Mouse (Mus musculus) cerebellum, adult 18-20 months (tissue): ENCODE measurements around the gene Cog4.
"Not testable (repeated sequence)": the region's sequence is repeated elsewhere in the genome, so short reads cannot be mapped to it uniquely, and the experiment has no call there.

ENCODE experiments used
- DNase-seq, 2 experiments: peaks; one replicate each; pipeline ENCODE4 v3.0.0; 2021

Cog4 gene

GRCm38 (mm10) chr8:110892913-110893312, 46.5 kb downstream of the Cog4 start:
- DNase-seq = peak; percentile 68 to 83

DNA sequence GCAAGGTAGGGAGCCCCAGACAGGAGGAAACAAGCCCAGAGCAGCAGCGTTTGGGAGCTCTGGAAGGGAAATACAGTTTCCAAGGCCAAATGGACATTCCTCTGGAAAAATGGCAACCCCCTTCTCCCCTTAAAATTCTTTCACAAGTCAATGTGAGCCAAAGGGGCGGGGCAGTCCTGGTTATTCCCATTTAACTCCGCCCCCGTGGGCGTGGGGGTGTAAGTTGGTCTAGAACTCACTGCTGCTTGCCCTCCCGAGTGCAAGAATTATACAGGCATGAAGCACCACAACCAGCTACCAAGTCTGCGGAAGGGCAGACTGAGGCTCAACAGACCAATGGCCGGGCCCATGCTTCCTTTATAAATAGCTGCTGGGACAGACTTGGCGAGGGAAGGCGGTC, 48.5 kb downstream of the Cog4 start:
- no peak for DNase-seq

DNA sequence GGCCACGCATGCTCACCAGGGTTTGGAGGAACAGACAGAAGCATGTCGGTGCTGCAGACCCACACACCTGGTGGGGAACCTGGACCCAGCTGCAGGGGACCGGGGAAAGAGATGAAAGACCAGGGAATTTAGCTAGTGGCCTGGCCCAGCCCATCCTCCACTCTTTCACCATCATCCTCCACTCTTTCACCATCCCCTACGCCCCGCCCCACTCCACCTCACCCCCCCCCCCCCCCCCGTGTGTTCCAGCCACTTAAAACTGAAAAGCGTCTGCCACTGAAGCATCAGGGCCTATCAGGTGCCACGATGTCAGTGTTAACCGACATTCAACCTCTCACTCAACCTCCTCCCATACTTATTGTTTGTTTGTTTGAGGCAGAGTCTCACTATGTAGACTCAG, 48.9 kb downstream of the Cog4 start:
- DNase-seq = no peak

GRCm38 (mm10) chr8:110895812-110896211, 49.4 kb downstream of the Cog4 start:
- no peak for DNase-seq

DNA sequence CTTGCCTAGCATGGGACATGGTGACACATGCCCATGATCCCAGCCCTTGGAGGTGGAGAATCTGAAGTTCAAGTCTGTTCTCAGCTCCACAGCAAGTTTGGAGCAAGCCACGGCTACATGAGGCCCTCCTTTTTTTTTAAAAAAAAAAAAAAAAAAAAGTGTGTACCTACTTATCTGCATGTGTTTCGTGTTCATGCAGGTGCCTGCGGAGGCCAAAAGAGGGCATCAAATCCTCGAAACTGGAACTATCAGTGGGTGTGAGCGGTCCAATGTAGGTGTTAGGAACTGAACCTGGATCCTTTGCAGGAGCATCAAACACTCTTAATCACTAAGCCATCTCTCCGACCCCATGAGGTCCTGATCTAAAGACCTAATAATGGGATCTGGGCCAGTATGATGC, 51.1 kb downstream of the Cog4 start:
- DNase-seq = no peak

GRCm38 (mm10) chr8:110901056-110901455, 54.7 kb downstream of the Cog4 start:
- DNase-seq = no peak

- peak; percentile 88 to 90 for DNase-seq
Observed at GRCm38 (mm10) chr8:110901839-110902578, 55.6 kb downstream of the Cog4 start, which contains the start of gene Fuk. Fuk (minus strand) TSS chr8:110902488.

DNA sequence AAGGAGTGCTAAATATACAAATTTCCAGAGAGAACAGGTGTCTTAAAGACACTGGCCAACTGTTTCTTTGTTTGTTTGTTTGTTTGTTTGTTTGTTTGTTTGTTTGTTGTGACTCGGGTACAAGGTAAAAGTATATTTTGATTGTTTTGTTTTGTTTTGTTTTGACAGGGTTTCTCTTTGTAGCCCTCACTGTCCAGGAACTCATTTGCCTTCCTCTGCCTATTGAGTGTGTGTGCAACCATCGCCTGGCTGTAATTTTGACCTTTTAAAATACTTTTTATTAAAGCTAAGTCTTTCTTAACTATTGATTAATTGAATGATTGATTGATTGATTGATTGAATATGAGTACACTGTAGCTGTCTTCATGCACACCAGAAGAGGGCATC, 56.2 kb downstream of the Cog4 start:
- DNase-seq = no peak

- no peak for DNase-seq
Observed at GRCm38 (mm10) chr8:110905404-110905803, 59.0 kb downstream of the Cog4 start.

GRCm38 (mm10) chr8:110906682-110907081, 60.3 kb downstream of the Cog4 start:
- DNase-seq = no peak

DNA sequence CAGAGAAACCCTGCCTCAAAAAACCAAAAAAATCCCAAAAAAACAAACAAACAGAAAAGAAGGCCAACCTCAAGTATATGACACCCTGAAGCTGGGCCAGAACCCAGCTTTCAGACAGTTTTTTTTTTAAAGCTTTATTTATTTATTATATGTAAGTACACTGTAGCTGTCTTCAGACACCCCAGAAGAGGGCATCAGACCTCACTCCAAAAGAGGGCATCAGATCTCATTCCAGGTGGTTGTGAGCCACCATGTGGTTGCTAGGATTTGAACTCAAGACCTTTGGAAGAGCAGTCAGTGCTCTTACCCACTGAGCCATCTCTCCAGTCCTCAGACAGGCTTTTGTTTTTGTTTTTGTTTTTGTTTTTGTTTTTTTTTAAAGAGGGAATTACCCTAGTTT, 63.5 kb downstream of the Cog4 start:
- not testable (repeated sequence) for DNase-seq

GRCm38 (mm10) chr8:110911576-110912570, 65.5 kb downstream of the Cog4 start:
- no peak for DNase-seq

GRCm38 (mm10) chr8:110917415-110917814, 71.0 kb downstream of the Cog4 start:
- DNase-seq = peak; percentile 32 to 45

GRCm38 (mm10) chr8:110918027-110918426, 71.6 kb downstream of the Cog4 start:
- DNase-seq = no peak

GRCm38 (mm10) chr8:110918460-110918859, 72.1 kb downstream of the Cog4 start:
- no peak for DNase-seq

GRCm38 (mm10) chr8:110919341-110920031, 73.1 kb downstream of the Cog4 start, which contains the start of gene St3gal2:
St3gal2 (plus strand) TSS chr8:110919922.
- peak; percentile 87 to 97 for DNase-seq

DNA sequence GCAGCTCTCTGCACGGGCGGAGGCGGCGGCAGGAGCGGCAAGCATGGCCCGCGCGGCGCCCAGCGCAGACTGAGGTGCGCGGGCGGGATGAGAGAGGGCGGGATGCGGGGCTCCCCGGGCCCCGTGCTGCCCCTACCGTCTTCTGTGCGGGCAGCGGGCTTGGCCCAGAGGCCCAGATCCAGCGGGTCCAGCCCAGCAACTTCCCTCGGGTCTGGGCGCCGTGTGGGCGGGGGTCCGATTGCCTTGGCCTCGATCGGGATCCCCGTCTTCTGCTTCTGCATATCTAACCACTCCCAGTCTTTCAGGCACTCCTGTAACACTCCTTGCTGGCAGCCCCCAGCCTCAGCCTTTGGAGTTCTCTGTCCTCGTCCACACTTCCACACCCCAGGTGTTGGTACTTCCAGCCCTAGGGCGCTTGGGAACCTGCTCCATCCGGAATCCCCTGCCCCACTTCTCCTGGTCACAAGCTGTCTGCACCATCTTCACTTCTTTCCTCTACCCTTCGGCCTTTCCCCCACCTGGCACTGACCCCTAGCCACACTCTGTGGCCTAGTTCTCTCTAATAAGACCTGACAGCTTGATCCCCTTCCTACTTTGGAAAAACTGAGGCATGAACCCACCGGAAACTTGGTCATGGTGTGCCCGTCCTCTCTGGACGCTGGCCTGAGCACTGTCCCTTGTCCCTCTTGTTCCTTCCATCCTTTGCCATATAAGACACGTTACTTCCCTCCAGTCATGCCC, 73.8 kb downstream of the Cog4 start:
- peak; percentile 41 to 83 for DNase-seq

GRCm38 (mm10) chr8:110920773-110921277, 74.4 kb downstream of the Cog4 start:
- peak in 1 of 2 experiments; percentile 36 for DNase-seq

DNA sequence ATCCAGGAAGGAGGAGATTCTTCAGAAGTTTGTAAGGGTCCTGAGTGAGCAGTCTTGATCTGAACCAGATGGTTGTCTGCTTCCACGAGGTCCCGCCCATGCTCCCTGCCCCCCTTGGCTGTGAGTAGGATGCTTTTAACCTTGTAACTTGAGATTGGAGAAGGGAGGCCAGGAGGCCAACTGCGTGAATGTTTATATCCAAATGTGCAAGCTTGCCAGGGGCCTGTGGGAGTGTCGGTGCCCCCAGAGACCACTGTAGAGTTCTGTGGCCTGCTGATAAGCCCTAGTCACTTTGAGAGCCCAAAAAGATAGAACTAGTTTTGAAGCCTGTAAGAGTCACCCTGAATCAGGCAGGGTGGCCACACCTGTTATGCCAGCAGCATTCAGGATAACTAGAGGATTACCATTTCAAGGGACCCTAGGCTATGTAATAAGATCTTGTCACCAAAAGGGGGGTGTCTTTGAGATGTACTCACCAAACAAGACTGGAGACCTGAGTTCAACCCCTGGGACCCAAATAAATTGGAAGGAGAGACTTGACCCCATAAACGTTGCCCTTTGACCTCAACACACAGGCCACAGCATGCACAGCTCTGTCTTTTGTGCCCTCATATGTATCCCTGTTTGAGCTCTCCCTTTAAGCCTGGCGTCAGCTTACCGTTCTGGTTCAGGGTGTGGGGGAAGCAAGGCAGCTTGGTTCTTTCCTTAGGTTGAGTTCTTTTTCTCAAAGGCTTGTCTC, 75.3 kb downstream of the Cog4 start:
- DNase-seq = peak in 1 of 2 experiments; percentile 44

DNA sequence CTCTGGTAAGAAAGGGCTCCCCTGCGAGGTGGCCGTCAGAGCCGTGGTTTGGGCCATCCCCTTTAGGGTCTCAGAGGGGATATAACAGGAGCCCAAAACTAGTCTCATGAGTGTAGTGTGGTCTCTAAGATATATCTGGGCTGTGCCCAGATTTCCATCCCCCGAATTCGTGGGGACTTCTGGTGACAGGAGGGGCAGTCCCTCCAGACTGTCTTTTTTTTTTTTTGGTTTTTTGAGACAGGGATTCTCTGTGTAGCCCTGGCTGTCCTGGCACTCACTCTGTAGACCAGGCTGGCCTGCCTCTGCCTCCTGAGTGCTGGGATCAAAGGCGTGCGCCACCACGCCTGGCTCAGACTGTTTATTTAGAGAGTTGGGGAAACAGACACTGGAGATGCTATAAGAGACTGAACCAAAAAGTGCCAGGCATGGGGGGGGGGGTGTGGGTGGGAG, 79.3 kb downstream of the Cog4 start:
- no peak for DNase-seq

- DNase-seq = no peak
Observed at GRCm38 (mm10) chr8:110926690-110927089, 80.3 kb downstream of the Cog4 start.
